Mouse (Mus musculus) myocyte (in vitro differentiated cells): Measurements from ENCODE around the gene Parp3.

ENCODE experiments used
- CEBPB ChIP-seq: IDR thresholded peaks from 2 replicates; pipeline ENCODE4 v1.6.1; 2011; ENCODE audit warnings: mild to moderate bottlenecking, moderate library complexity; ENCODE audit not compliant: poor library complexity, insufficient read depth, severe bottlenecking
- E2F4 ChIP-seq: IDR thresholded peaks from one replicate; pipeline ENCODE4 v1.6.1; 2011; ENCODE audit warnings: mild to moderate bottlenecking, control low read depth, moderate library complexity; ENCODE audit not compliant: insufficient read depth
- MAX ChIP-seq: IDR thresholded peaks from one replicate; pipeline ENCODE4 v1.6.1; 2011; ENCODE audit warnings: low read depth, mild to moderate bottlenecking, control low read depth
- MYOD1 ChIP-seq, 3 experiments: IDR thresholded peaks; one replicate each; pipeline ENCODE4 v1.6.1; 2011; ENCODE audit warnings: control low read depth in 2 of 3, low read depth in 2 of 3, mild to moderate bottlenecking in 2 of 3, moderate library complexity in 1 of 3; ENCODE audit not compliant: insufficient read length in 2 of 3, control insufficient read depth in 1 of 3
- POLR2A ChIP-seq: IDR thresholded peaks from one replicate; pipeline ENCODE4 v1.6.1; 2011; ENCODE audit warnings: low read depth, mild to moderate bottlenecking, control low read depth, moderate library complexity; ENCODE audit not compliant: insufficient read length
- POLR2AphosphoS2 ChIP-seq: IDR thresholded peaks from one replicate; pipeline ENCODE4 v1.6.1; 2011; ENCODE audit warnings: low read depth, control low read depth; ENCODE audit not compliant: insufficient read length
- REST ChIP-seq: IDR thresholded peaks from one replicate; pipeline ENCODE4 v1.6.1; 2011; ENCODE audit warnings: mild to moderate bottlenecking, control low read depth, moderate library complexity; ENCODE audit not compliant: insufficient read depth, insufficient read length
- TCF12 ChIP-seq: IDR thresholded peaks from one replicate; pipeline ENCODE4 v1.6.1; 2011; ENCODE audit warnings: mild to moderate bottlenecking, control low read depth; ENCODE audit not compliant: poor library complexity, insufficient read depth, severe bottlenecking
- USF1 ChIP-seq: IDR thresholded peaks from one replicate; pipeline ENCODE4 v1.6.1; 2011; ENCODE audit warnings: low read depth, mild to moderate bottlenecking, control low read depth, moderate library complexity

- no peak for TF ChIP-seq POLR2A
- TF ChIP-seq E2F4 = no peak
- no peak for TF ChIP-seq POLR2AphosphoS2
- TF ChIP-seq REST = no peak
- no peak for TF ChIP-seq MYOD1 (IDR thresholded peaks at IDR 0.05; ENCODE audit: control insufficient read depth in 1 of 3, insufficient read length in 2 of 3, low read depth in 2 of 3)
- TF ChIP-seq MAX = no peak
- TF ChIP-seq CEBPB = no peak
- no peak for TF ChIP-seq USF1
- TF ChIP-seq TCF12 = no peak
These were observed 24.9 kb downstream of the Parp3 start for GRCm38 (mm10) chr9:106451899-106452298.
